Mouse (Mus musculus): Measurements from ENCODE around the gene Kras. TPM values are rescaled to one million over a fixed set of nuclear protein-coding genes. Genes with fewer than 3 reads are reported as not detected.

Gene Kras
- polyA plus RNA-seq, 1 experiment from 2014 or later: 70.7 TPM

- 55% methylated on average over 6 of the region's 6 CpGs for WGBS
- Histone ChIP-seq H3K27ac (replicated peaks) (no peak overlapping the region), H3K4me3 (replicated peaks) (no peak overlapping the region), H3K36me3 (no peaks in the 10 kb centered on the region), H3K27me3 (no peaks in the 10 kb centered on the region), H3K4me2 (replicated peaks) (peak overlapping the region; percentile 27), H3K4me1 (peaks cover 14% of the 10 kb centered on the region; the same call in 1 of the 2 replicates), H3K9me3 (replicated peaks) (no peaks in the 10 kb centered on the region), H3K9ac (no peak overlapping the region)
- ATAC-seq (ENCODE audit: insufficient number of reproducible peaks, low FRiP score, low TSS enrichment, low read depth): no peak
Observed at GRCm38 (mm10) chr6:145275586-145276219, 25.7 kb upstream of the Kras start.

- no peaks in the 10 kb centered on the region for H3K36me3 ChIP-seq
- 42% methylated on average over 12 of the region's 12 CpGs for WGBS
Observed at GRCm38 (mm10) chr6:145273971-145274620, 24.1 kb upstream of the Kras start.

GRCm38 (mm10) chr6:145272142-145272937 lies 22.3 kb upstream of the Kras start:
- no peak overlapping the region for H3K4me3 ChIP-seq (replicated peaks)
- ATAC-seq (ENCODE audit: insufficient number of reproducible peaks, low FRiP score, low TSS enrichment, low read depth): no peak
- no peaks in the 10 kb centered on the region for H3K9me3 ChIP-seq (replicated peaks)
- no peak overlapping the region for H3K27ac ChIP-seq (replicated peaks)
- WGBS: 80% methylated on average over 10 of the region's 10 CpGs
- no peak overlapping the region for H3K9ac ChIP-seq
- H3K4me2 ChIP-seq (replicated peaks): no peak overlapping the region
- H3K4me1 ChIP-seq: peaks cover 14% of the 10 kb centered on the region; the same call in 1 of the 2 replicates
- H3K27me3 ChIP-seq: no peaks in the 10 kb centered on the region
- no peaks in the 10 kb centered on the region for H3K36me3 ChIP-seq

More at GRCm38 (mm10) chr6:145273971-145274620, 24.1 kb upstream of the Kras start:
- ATAC-seq (ENCODE audit: insufficient number of reproducible peaks, low FRiP score, low TSS enrichment, low read depth): no peak
- H3K4me1 ChIP-seq: peaks cover 14% of the 10 kb centered on the region; the same call in 1 of the 2 replicates
- no peak overlapping the region for H3K4me2 ChIP-seq (replicated peaks)
- H3K9me3 ChIP-seq (replicated peaks): no peaks in the 10 kb centered on the region
- H3K27me3 ChIP-seq: no peaks in the 10 kb centered on the region
- H3K9ac ChIP-seq: no peak overlapping the region
- no peak overlapping the region for H3K4me3 ChIP-seq (replicated peaks)
- H3K27ac ChIP-seq (replicated peaks): no peak overlapping the region

- Histone ChIP-seq H3K27ac (replicated peaks) (no peak overlapping the region), H3K4me2 (replicated peaks) (no peak overlapping the region), H3K27me3 (no peaks in the 10 kb centered on the region), H3K4me3 (replicated peaks) (no peak overlapping the region), H3K4me1 (no peaks in the 10 kb centered on the region), H3K36me3 (no peaks in the 10 kb centered on the region), H3K9ac (no peak overlapping the region), H3K9me3 (replicated peaks) (no peaks in the 10 kb centered on the region)
- WGBS: 85% methylated on average over 4 of the region's 4 CpGs
- ATAC-seq (ENCODE audit: insufficient number of reproducible peaks, low FRiP score, low TSS enrichment, low read depth): no peak
Observed at GRCm38 (mm10) chr6:145269313-145269845, 19.3 kb upstream of the Kras start.

- no peaks in the 10 kb centered on the region for H3K9me3 ChIP-seq (replicated peaks)
- H3K27ac ChIP-seq (replicated peaks): no peak overlapping the region
- H3K4me3 ChIP-seq (replicated peaks): no peak overlapping the region
- no peaks in the 10 kb centered on the region for H3K4me1 ChIP-seq
- H3K36me3 ChIP-seq: no peaks in the 10 kb centered on the region
- WGBS: 83% methylated on average over 6 of the region's 6 CpGs
- no peak for ATAC-seq (ENCODE audit: insufficient number of reproducible peaks, low FRiP score, low TSS enrichment, low read depth)
- no peak overlapping the region for H3K4me2 ChIP-seq (replicated peaks)
- no peaks in the 10 kb centered on the region for H3K27me3 ChIP-seq
- H3K9ac ChIP-seq: no peak overlapping the region
Observed at GRCm38 (mm10) chr6:145267692-145268091, 17.7 kb upstream of the Kras start.

- ATAC-seq (ENCODE audit: insufficient number of reproducible peaks, low FRiP score, low TSS enrichment, low read depth): no peak
Observed at GRCm38 (mm10) chr6:145262314-145262713, 12.3 kb upstream of the Kras start.

GRCm38 (mm10) chr6:145256701-145257073 lies 6.6 kb upstream of the Kras start:
- Histone ChIP-seq H3K4me1 (no peaks in the 10 kb centered on the region), H3K9me3 (replicated peaks) (no peaks in the 10 kb centered on the region), H3K27ac (replicated peaks) (no peak overlapping the region), H3K4me2 (replicated peaks) (no peak overlapping the region), H3K4me3 (replicated peaks) (no peak overlapping the region), H3K27me3 (no peaks in the 10 kb centered on the region), H3K36me3 (no peaks in the 10 kb centered on the region), H3K9ac (no peak overlapping the region)
- WGBS: 22% methylated on average over 2 of the region's 2 CpGs
- no peak for ATAC-seq (ENCODE audit: insufficient number of reproducible peaks, low FRiP score, low TSS enrichment, low read depth)

More at GRCm38 (mm10) chr6:145262314-145262713, 12.3 kb upstream of the Kras start:
- Histone ChIP-seq H3K27ac (replicated peaks) (no peak overlapping the region), H3K4me1 (no peaks in the 10 kb centered on the region), H3K36me3 (no peaks in the 10 kb centered on the region), H3K9me3 (replicated peaks) (no peaks in the 10 kb centered on the region), H3K4me2 (replicated peaks) (no peak overlapping the region), H3K9ac (no peak overlapping the region), H3K4me3 (replicated peaks) (no peak overlapping the region), H3K27me3 (no peaks in the 10 kb centered on the region)
- 80% methylated on average over 7 of the region's 7 CpGs for WGBS

GRCm38 (mm10) chr6:145255952-145256700 lies 6.1 kb upstream of the Kras start:
- no peak overlapping the region for H3K27ac ChIP-seq (replicated peaks)
- H3K27me3 ChIP-seq: no peaks in the 10 kb centered on the region
- no peak for ATAC-seq (ENCODE audit: insufficient number of reproducible peaks, low FRiP score, low TSS enrichment, low read depth)
- no peaks in the 10 kb centered on the region for H3K36me3 ChIP-seq
- H3K9ac ChIP-seq: no peak overlapping the region
- no peak overlapping the region for H3K4me3 ChIP-seq (replicated peaks)
- no peak overlapping the region for H3K4me2 ChIP-seq (replicated peaks)
- H3K9me3 ChIP-seq (replicated peaks): no peaks in the 10 kb centered on the region
- WGBS: 68% methylated on average over 13 of the region's 13 CpGs
- H3K4me1 ChIP-seq: no peaks in the 10 kb centered on the region; the same call in 1 of the 2 replicates

GRCm38 (mm10) chr6:145250820-145251219 lies 781 bp upstream of the Kras start:
- Histone ChIP-seq H3K27me3 (no peaks in the 10 kb centered on the region), H3K4me2 (replicated peaks) (peak overlapping the region; percentile 61)

GRCm38 (mm10) chr6:145249291-145250184 lies 501 bp downstream of the Kras start:
- peaks cover 15% of the 10 kb centered on the region for H3K4me1 ChIP-seq
- under 1% methylated on average over 109 of the region's 124 CpGs for WGBS
- peak overlapping the region; percentile 77 for H3K4me2 ChIP-seq (replicated peaks)
- peaks cover 6% of the 10 kb centered on the region; the same call in 1 of the 2 replicates for H3K36me3 ChIP-seq
- H3K27me3 ChIP-seq: no peaks in the 10 kb centered on the region
- peak overlapping the region; percentile 87 for H3K9ac ChIP-seq
- peak overlapping the region; percentile 87 for H3K4me3 ChIP-seq (replicated peaks)
- peak; percentile 61 for ATAC-seq (ENCODE audit: insufficient number of reproducible peaks, low FRiP score, low TSS enrichment, low read depth)
- H3K9me3 ChIP-seq (replicated peaks): no peaks in the 10 kb centered on the region
- peak overlapping the region; percentile 89 for H3K27ac ChIP-seq (replicated peaks)

More at GRCm38 (mm10) chr6:145250820-145251219, 781 bp upstream of the Kras start:
- H3K36me3 ChIP-seq: no peaks in the 10 kb centered on the region
- H3K9ac ChIP-seq: peak overlapping the region; percentile 39
- peaks cover 15% of the 10 kb centered on the region for H3K4me1 ChIP-seq
- 10% methylated on average over 16 of the region's 16 CpGs for WGBS
- no peak for ATAC-seq (ENCODE audit: insufficient number of reproducible peaks, low FRiP score, low TSS enrichment, low read depth)
- peak overlapping the region; percentile 87 for H3K4me3 ChIP-seq (replicated peaks)
- H3K9me3 ChIP-seq (replicated peaks): no peaks in the 10 kb centered on the region
- H3K27ac ChIP-seq (replicated peaks): peak overlapping the region; percentile 89

All from embryonic facial prominence, embryonic 15.5 days (tissue).